In genomic region chr4:21931772-21932630, GRCm38 (mm10) we compare ENCODE assay signal across 8 mouse cellular contexts. TPM values are rescaled to one million over a fixed set of nuclear protein-coding genes. Genes with fewer than 3 reads are reported as not detected.
A peak's percentile ranks its signal among the peaks of the same experiment; 100 is the strongest.
DNase-seq lines count a peak whose midpoint lies in the region; ATAC-seq and TF ChIP-seq lines count a peak whose summit lies in the region.

No protein-coding gene starts in this region.

- peaks cover 8% of the 10 kb centered on the region; the same call in 1 of the 2 replicates for H3K4me1 ChIP-seq in heart, embryonic 13.5 days
- H3K4me1 ChIP-seq in limb, embryonic 14.5 days (ENCODE audit: control insufficient read depth, insufficient read depth, low read length): peaks cover 11% of the 10 kb centered on the region

- WGBS in heart, embryonic 13.5 days: 16% methylated on average over 23 of the region's 23 CpGs
- 8% methylated on average over 23 of the region's 23 CpGs for WGBS in limb, embryonic 14.5 days

- H3K27me3 ChIP-seq in heart, embryonic 13.5 days (replicated peaks): peaks cover 19% of the 10 kb centered on the region
- H3K27me3 ChIP-seq in limb, embryonic 14.5 days (ENCODE audit: control insufficient read depth, insufficient read depth, low read length): no peaks in the 10 kb centered on the region

- peak overlapping the region; percentile 92 for H3K9ac ChIP-seq in heart, embryonic 13.5 days
- peak overlapping the region; percentile 97 for H3K9ac ChIP-seq in limb, embryonic 14.5 days (ENCODE audit: low read depth, low read length, severe bottlenecking)

- peak overlapping the region; percentile 77 for H3K4me3 ChIP-seq in heart, embryonic 13.5 days
- peak overlapping the region; percentile 85 for H3K4me3 ChIP-seq in limb, embryonic 14.5 days (replicated peaks; ENCODE audit: low read length)

- peak overlapping the region; percentile 85 for H3K4me2 ChIP-seq in heart, embryonic 13.5 days
- peak overlapping the region; percentile 87 for H3K4me2 ChIP-seq in limb, embryonic 14.5 days (replicated peaks; ENCODE audit: low read depth, low read length, severe bottlenecking)

- DNase-seq in heart, adult 9 months (ENCODE audit: low spot score in 2 of 2): no peak
- DNase-seq in R1 (ENCODE audit: low read depth, low spot score): peak; percentile 13
- peak; percentile 5 for DNase-seq in fibroblast of lung, adult 2 months (ENCODE audit: low read depth)
- no peak for DNase-seq in limb, embryonic 14.5 days (ENCODE audit: low spot score)
- peak; percentile 9 for DNase-seq in retina, postnatal 7 days (ENCODE audit: low read depth, low spot score)
- DNase-seq in right cerebral cortex, adult 2 months (ENCODE audit: low spot score in 2 of 2): no peak
- no peak for DNase-seq in urinary bladder, postnatal 4 days (ENCODE audit: low spot score in 2 of 2)

- H3K9me3 ChIP-seq in heart, embryonic 13.5 days: no peaks in the 10 kb centered on the region
- no peaks in the 10 kb centered on the region for H3K9me3 ChIP-seq in limb, embryonic 14.5 days (ENCODE audit: control insufficient read depth, low read length)

- peaks cover 7% of the 10 kb centered on the region for H3K36me3 ChIP-seq in heart, embryonic 13.5 days
- peaks cover 6% of the 10 kb centered on the region for H3K36me3 ChIP-seq in limb, embryonic 14.5 days (ENCODE audit: control insufficient read depth, insufficient read depth, low read length)

- peak overlapping the region; percentile 52; the same call in 1 of the 2 replicates for H3K27ac ChIP-seq in heart, embryonic 13.5 days (replicated peaks)
- H3K27ac ChIP-seq in limb, embryonic 14.5 days (replicated peaks; ENCODE audit: low read depth, low read length): peak overlapping the region; percentile 84

- ATAC-seq in heart, embryonic 13.5 days (ENCODE audit: extremely low read depth, insufficient number of reproducible peaks, low FRiP score, low TSS enrichment): no peak
- peak; percentile 41; the same call in 1 of the 2 replicates for ATAC-seq in limb, embryonic 14.5 days (ENCODE audit: low FRiP score, low read depth)

- no peak for TF ChIP-seq POLR2A in limb, embryonic 14.5 days (IDR thresholded peaks at IDR 0.05; ENCODE audit: borderline replicate concordance, extremely low read depth, insufficient read depth, insufficient read length)

RNA-seq across cellular contexts. Expression of gene Faxc, which starts 0.9 kb away (rescaled TPM):
- polyA plus RNA-seq in heart, embryonic 13.5 days (2015; fragmentation: Nextera tagmentation; extraction: Ambion mirVana): 2.6 and 2.8 TPM in 2 replicates
- polyA plus RNA-seq in limb, embryonic 14.5 days (2012; rRNA removed): 11.5 and 13.6 TPM in 2 replicates
- polyA plus RNA-seq in limb, embryonic 14.5 days (2014; fragmentation: Nextera tagmentation; extraction: Ambion mirVana): 7.0 and 10.0 TPM in 2 replicates

RNA-seq across cellular contexts. Expression of gene Coq3, which starts 52.5 kb away (rescaled TPM):
- polyA plus RNA-seq in heart, embryonic 13.5 days (2015; fragmentation: Nextera tagmentation; extraction: Ambion mirVana): 16.3 and 16.7 TPM in 2 replicates
- polyA plus RNA-seq in limb, embryonic 14.5 days (2012; rRNA removed): 5.8 and 6.6 TPM in 2 replicates
- 12.4 TPM in 2 replicates for polyA plus RNA-seq in limb, embryonic 14.5 days (2014; fragmentation: Nextera tagmentation; extraction: Ambion mirVana)

Comparison
In these comparisons a context has a peak if more than half of its experiments do, and no peak if none do; other contexts are left out.
1. DNase-seq: peak in R1 (single experiment), fibroblast of lung, adult 2 months (single experiment) and retina, postnatal 7 days (single experiment); none in heart, adult 9 months (0 of 2), limb, embryonic 14.5 days (single experiment), right cerebral cortex, adult 2 months (0 of 2) and urinary bladder, postnatal 4 days (0 of 2).